Mouse (Mus musculus) kidney, postnatal 14 days (tissue): ENCODE results near the gene Myof.

Source experiments
- DNase-seq: peaks from one replicate; pipeline ENCODE4 v3.0.0; 2022; ENCODE audit warnings: mixed read lengths

The Myof gene

DNA sequence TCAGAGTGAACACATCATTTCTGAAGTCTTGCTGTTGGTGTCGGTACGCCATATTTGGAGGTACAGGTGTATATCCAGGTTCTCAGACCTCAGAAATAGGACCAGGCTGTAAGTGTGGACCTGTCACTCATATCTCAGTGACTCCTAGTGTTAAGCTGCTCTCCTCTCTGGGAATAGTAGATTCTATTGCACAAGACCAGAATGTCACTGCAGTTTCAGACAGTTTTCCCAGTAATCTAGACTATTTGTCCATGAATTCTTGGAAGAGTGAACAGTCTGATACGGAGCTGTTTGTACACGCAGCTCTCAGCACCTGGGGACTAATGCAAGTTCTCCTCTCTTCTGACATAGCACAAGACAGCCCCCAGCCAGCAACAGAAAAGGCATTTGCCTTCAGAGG is 42.4 kb downstream of the Myof start:
- DNase-seq, result no peak

DNA sequence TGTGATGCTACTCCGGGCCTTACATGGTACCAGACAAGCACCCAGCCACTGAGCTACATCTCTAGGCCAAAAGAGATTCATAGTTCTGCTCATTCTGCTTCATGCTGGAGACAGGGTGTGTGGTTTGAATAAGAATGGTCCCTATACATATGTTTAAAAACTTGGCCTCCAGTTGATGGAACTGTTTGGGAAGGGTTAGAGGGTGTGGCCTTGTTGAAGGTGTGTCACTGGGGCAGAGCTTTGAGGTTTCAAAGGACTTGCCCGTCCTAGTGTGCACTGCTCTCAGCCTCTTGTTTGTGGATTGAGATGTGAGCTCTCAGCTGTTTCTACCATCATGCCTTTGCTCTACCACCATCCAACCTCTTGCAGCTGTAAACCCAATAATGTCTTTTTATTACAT is 43.4 kb downstream of the Myof start:
- no peak for DNase-seq

DNA sequence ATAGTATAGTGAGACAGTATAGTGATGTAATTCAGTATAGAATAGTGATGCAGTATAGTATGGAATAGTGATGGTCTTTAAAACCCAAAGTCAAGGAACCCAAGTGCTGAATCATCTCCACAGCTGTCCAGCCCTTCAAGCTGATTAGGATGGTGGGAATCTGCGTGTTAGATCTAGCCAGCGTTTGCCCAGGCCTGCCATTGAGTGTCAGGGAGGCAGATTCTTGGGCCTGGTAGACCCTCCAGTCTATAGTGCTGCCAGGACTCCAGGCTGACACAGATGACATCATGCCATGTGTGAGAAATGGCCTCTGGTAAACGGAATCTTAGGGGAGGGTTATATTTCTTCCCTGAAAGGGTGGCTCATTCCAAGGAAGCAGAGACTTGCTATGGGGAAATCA is 49.1 kb downstream of the Myof start:
- DNase-seq, result no peak

DNA sequence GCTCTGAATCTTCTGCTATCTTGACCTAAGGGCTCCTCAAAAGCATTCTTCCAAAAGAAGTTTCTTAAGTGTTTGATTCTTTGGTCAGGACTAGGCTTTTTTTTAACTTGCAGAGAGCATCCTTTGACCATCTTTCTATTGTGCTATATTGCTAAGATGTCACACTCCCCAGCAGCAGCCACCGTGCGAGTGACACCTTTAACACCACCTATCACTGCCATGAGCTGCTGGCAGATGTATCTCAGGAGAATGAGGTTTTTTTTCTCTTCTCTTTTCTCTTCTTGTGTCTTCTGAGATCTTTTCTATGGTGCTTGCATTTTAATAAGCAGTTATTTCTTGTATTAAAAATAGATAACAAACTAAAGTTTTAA is 51.2 kb downstream of the Myof start:
- no peak for DNase-seq

DNA sequence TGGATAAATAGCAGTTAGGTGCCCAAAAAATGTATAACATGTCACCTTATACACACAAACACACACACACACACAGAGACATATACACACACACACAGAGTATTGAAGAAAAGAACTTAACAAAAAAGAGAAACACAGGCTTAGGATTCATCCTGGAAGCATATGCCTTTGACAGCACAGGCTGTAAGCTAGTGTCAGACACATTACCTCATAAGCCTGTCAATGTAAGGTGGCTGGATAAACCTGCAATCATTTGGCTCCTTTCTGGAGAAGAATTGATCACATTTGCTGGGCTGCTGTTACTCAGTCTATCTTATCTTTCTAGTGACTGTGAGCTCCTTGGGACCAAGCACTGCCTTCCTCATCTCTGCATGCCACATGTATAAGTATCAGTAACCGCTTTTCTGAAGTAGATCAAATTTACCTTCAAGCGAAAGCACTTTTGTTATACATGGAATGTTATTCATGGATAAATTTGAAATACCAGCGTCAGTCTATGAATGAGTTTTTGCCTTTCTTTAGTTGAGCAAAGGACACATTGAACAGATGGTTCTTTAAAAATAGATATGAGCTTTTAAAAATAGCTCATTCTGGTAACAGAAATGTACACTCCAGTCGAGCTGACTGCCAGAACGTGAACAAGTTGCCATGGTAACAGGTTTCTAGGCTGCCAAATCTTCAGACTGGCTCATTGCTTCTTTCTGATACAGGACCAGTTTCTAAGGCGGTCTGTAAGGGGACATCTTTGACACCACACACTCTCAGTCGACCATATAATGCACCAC is 51.8 kb downstream of the Myof start:
- DNase-seq, result no peak

DNA sequence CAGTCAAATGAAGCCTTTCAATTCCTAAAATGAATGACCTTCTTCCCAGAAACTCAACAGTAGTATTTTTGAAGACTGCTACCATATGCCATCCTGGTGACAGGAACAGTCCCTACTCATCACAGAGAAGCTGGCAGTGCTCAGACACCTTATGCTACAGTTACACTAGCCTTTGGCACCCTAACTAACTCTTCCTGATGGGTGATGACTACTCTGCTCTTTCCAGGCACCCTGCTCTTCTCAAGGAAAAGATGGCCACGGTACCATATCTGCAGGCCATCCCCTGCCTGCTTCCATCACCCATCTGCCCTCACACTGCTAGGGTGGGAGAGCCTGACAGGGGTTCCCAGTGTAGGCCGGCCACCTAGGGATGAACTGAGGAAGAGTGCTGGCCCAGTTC is 53.4 kb downstream of the Myof start:
- no peak for DNase-seq

DNA sequence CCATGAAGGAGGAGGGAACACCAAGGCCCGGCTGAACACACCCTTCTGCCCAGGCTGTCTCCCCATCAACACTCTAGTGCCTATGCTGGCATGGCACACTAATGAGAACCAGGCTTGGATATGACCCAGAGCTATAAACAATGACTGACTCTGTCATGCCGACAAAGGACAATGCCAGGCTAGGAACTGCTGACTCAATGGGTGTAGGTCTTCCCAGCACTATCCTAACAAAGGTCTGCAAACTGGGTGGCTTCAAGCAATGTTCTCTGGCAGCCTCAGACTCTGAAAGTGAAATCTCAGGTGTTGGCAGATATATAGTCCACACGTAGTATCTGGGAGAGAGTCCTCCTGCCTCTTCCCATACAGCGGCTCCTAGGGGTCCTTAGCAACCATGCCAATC is 55.2 kb downstream of the Myof start:
- DNase-seq, result no peak

DNA sequence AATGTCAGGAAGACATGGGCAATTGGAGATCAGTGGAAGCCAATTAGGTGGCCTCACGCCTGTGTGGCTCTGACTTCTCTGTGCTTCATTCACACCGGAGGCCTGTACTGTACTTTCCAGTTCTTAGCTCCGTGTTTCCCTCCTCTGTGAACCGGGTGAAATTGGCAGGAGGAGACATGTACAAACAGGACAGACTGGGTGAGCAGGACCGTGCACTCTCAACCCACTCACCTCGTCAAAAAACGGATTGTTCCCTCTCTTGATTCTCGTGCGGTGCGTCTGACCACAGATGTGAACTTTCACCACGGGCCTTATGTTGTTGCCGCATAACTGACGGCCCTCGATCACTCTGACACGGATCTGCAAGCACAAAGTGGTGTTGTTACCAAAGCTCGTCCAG is 57.6 kb downstream of the Myof start:
- DNase-seq, result no peak

DNA sequence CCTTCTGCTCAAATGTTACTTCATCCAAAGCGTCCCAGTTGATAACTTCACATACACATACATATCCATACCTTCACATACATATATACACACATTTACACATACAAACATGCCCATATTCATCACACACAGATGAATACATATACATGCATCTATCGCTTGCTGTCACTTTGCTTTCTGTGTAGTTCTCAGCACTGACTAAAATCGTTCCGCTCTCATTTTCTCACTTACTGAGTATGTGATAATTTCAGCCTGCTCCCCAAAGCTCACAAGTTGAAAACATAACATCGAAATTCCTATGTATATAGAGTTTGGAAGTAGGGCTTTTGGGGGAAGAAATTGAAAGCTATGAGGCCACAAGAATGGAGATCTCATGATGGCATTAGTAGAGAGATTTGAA is 67.4 kb downstream of the Myof start:
- no peak for DNase-seq

DNA sequence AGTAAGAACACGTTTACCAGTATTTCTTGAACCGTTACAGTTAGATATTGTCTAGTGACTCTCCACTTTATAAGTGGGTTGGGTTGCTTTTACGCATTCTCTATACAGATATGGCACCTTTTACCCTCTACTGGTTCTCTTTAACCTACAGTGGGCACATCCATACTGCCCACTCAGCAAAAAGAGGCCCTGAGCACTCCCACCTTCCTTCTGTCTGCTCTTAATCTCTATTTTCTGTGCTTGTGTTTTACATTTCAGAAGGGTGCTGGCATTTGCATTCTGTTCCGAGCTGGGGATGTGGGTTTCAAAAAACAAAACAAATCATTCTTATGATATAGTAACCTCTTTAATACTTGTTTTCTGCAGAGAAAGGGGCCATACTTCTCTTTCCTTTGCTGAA is 72.8 kb downstream of the Myof start:
- DNase-seq, result no peak

DNA sequence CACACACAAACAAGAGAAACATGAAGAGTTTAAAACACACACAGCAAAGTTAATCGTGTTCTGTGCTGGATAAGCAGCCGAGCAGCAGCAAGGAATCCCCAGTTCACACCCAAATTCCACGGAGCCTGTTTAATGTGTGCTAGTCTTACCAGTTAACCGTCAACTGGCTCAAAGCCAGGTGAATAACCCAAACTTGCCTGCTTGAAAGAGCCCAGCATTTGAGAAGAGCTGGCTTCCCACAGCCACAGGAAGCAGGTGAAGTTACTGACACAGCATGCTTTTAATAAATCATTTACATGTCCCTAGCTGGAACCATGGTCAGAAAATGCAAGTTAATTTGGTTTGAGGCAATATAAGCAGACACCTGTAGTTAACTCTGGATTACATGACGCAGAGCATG is 73.4 kb downstream of the Myof start:
- peak; percentile 85 for DNase-seq

DNA sequence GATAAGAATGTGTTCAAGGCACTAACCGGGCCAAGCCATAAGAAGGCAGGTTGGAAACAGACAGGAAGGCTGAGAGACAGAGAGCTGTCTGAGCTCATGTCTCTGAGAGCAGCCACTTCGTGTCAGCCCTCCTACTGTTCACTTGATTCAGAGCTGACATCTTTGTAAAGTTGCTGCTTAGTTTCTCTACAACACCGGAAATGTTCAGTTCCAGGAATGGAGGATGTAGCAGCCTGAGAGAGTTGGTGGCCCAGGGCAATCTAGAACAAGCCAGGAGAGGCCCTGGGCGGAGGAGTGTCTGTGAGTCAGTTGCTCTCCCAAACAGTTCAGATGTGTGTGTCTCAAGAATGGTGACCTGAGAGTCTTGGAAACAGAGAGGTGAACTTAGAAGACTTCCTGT is 77.5 kb downstream of the Myof start:
- DNase-seq, result no peak

DNA sequence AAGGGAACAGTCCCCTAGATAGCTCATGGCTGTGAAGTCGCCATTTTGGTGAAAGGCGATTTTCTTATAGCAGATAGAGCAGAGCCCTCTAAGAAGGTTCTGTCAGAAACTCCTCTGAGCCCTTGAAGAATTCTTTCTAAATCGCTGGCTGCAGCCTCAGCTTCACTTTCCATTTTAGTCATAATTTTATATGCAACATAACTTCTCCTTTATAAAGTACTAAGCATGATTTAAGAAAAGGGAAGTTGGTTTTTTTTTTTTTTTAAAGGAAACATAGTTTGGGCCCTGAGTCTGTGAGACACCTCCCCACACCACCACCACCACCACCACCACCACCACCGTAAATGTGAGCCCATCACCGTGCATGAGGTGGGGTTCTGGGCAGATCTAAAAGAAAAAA is 80.0 kb downstream of the Myof start:
- DNase-seq, result no peak

DNA sequence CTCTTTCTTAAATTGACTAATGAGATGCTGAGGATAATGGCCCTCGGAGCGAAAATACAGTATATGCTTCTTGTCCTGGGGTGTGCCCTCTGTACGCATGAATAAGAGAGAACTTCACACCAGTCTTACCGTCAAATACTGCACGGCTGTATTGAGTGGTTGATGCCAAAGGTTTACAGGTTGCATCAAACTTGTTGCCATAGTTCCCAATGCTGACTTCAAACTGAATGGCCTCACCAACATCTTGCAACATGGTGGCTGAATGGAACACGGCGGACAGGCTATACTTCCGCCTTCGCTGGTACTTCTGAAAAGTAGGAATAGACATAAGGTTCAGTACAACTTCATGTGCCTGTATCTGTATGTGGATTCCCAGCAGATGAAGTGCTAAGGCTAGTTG is 82.6 kb downstream of the Myof start:
- DNase-seq, result no peak

DNA sequence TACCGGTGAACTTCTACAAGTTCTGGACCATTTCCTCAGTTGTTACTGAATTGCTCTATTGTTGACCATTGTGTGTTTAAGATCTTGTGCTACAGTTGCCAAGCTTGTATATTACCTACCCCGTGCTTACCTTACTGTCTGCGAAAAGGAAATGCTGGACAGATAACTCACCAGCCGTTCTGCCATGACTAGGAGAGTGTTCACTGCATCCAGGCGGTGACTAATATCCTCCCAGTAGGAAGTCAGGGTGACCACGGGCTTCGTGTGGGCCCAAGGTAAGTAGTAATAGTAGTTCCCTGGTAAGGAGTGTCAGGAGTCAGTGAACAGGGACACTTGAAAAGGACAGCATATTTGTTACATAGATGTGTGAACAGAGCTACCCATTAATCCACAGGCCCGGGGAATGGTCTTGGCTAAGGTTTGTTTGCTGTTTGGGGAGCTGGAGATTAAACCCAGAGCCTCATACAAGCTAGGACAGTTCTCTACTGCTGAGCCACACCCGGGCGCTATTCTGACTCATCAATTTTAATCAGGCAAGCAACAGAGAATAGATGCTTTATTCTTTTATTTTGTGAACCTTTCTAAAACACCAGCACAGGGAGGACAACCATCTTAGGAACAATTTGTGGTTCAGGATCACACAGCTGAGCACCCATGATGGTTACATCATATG is 83.7 kb downstream of the Myof start:
- no peak for DNase-seq

DNA sequence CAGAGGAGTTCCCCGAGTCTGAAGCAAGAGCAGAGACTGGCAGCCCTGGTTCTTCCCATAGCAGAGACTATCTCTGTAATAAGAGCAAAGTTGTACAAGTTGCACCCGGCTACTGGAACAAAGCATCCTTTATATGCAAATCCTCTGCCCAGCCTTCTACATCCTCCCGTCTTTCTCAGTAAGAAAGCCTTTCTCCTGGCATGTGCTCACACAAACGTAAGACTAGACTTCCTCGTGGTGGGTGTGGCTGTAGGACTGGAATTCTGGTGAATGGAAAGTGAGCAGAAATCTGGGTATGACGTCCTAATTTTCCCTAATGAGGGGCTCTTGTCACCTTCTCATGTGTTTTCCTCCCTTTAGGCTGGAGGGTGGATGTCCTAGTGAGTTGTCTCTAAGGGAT is 84.3 kb downstream of the Myof start:
- DNase-seq, result no peak

DNA sequence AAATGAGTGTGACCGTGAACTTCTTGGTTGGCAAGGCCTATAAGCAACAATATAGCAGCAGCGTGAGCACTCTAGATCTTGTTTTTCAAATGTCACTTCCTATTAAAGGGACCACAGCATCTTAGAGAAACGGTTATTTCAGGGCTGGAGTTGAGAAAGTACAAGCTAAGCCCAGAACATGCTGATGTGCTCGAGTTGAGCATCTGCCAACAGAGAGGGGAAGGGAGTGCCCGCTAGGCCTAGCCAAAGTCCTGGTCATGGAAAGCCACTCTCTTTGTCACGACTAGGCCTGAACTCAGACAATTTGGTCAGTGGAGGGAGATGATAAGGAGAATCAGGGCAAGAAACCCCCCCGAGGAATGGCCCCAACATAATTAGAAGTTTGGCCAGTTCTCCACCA is 86.1 kb downstream of the Myof start:
- no peak for DNase-seq

DNA sequence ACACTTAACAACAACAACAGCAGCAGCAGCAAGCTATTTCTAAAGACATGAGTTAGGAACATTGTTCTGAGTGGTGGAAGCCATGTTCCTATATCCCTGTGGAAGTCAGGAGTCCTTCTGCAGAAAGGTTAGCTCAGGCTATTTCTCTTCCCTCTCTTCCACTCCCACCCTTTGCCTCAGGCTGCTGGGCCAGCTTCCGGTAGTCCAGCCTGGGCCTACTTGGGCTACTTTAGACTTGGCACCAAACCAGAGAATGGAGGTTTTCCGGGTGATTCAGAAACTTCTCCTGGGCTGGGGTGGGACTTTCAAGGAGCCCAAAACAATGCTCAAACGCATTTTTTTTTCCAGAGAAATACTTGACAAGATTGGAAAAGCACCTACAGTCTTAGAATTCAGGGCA is 87.4 kb downstream of the Myof start:
- no peak for DNase-seq

DNA sequence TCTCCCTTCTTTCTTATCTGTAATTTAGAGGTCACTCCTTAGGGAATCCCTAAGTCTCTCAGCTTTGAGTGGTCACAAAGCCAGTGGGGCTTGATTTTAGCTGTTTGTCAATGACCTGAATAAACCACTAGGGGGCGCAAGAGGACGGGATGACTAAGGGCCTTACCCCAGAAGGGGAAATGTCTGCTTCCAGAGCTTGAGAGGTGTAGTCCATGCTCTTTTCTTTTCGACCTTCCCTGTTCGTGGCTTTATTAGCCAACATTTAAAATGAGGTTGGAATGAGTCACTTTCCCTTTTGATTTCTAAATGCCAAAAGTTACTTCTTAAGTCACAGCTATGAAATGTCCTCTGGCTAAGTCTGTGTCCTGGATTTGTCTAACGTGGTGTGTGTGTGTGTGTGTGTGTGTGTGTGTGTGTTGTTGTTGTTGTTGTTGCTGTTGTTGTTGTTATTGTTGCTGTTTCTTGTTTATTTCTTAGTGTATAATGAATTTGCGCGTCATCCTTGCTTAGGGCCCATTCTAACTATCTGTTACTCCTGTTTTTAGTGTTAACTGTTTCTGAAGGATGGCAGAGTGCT is 87.9 kb downstream of the Myof start:
- DNase-seq, result peak; percentile 82

DNA sequence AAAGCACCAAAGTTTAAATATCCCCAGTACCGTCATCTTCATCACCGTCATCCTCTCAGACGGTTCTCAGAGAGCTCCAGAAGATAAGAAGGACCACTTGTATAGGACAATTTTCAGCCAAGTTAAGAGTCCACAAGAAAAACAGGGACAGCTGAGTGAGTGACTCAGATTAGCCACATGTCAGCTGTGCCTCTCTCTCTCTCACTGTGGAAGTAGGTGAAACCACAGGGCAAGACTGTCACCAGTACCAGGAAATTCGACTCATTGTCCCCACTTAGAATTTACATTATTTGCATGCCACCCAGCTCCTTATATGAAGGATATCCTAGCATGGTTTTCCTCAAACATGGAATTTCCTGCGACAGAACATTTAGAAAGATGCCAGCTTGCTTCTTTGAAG is 88.6 kb downstream of the Myof start:
- DNase-seq, result no peak

DNA sequence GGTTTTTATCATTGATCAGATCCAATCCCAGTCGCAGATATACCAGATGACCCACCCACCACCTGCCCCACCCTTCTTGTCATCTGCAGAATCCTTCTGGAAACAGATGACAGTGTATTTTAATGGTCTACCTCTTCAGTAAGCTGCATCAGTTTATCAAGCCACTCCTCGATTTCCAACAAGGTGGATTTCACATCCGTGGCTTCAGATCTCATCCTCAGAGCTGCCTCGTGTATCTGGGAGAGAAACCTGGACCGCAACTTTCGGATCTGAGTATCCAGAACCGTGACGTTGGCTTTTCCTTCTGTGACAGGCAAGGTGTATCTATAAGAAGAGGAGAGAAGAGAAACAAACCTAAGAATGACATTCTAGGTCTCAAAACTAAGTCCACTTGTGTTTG is 89.1 kb downstream of the Myof start:
- DNase-seq, result no peak

DNA sequence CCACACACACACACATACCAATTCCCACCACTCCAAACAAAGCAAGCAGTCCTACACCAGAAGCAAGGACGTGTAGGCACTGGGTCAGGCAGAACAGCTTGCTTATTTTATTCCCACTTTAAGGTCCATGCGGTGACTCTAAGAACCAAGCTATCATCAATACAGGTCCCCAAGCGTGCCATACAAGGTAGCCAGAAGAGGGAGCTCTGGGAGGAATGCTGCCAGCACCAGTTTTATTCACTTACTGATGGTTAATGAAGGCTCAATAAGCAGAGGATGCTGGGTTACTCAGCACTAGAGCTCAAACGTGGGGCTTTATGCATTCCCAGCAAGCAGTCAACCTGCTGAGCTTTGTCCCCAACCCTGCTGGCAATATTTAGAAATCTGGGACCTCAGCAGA is 96.7 kb downstream of the Myof start:
- DNase-seq, result no peak

DNA sequence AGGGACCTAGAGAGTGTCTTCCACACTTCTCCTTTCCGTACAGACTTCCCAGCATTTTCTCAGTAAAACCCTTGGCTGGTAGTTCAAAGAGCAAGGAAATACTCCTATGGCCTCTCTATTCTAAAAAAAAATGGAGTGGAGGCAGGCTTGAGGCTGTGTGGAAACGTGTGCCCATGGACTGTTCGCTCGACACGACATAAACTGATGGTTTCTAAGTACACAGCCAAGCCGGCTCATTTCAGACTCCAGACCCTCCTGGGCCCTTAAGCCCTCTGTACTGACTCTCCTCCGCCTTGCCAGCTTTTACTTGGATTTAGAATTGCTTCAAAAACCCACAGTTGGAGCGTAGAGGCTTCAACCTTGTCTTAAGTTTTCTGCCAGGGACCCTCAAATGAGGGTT is 97.3 kb downstream of the Myof start:
- DNase-seq, result no peak

DNA sequence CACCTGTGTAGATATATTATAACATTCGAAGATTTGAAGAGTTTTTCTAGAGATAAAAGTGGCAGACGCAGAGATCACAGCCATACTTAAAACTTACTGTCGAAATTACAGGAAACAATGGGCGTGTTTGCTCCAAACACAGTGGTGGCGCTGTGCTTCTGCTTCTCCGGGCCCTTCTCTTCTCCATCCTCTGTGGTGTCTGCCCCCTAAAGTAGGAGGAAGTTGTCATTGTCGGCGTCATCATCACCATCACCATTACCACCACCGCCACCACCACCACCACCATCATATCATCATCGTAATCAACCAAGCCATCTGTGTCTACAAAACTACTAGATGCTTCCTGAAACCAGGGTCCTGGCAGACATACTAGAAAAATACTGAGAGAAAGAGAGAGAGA is 104.2 kb downstream of the Myof start:
- DNase-seq, result no peak

DNA sequence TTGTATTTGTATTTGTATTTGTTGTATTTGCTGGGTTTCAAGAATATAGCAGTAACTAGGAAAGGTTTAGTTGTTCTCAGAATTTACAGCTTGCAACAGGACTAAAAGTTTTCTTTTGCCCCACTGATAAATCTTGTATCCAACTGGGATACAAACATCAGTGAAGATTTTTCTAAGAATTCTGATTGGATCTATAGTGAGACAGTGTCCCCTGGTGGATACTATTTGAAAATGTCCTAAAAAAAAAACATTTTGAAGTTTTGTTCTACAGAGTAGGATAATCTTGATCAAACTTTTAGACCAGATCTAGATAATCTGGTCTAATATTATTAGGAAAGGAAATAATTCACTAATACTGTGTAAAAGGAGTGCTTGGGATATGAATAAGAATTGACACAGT is 106.3 kb downstream of the Myof start:
- no peak for DNase-seq
